Mouse (Mus musculus) kidney, postnatal 36 days (tissue): ENCODE measurements around the gene Usp35.

Experiments used
- DNase-seq, 2 experiments: peaks; one replicate each; pipeline ENCODE4 v3.0.0; 2021 to 2022; ENCODE audit warnings: mixed read lengths in 2 of 2

Gene Usp35

GRCm38 (mm10) chr7:97331726-97332666, at the start of gene Usp35, which contains the start of gene Kctd21:
Gene Usp35 (minus strand): TSS chr7:97332020.
Gene Kctd21 (plus strand): TSS chr7:97332327.
- DNase-seq = peak; percentile 95 to 97

DNA sequence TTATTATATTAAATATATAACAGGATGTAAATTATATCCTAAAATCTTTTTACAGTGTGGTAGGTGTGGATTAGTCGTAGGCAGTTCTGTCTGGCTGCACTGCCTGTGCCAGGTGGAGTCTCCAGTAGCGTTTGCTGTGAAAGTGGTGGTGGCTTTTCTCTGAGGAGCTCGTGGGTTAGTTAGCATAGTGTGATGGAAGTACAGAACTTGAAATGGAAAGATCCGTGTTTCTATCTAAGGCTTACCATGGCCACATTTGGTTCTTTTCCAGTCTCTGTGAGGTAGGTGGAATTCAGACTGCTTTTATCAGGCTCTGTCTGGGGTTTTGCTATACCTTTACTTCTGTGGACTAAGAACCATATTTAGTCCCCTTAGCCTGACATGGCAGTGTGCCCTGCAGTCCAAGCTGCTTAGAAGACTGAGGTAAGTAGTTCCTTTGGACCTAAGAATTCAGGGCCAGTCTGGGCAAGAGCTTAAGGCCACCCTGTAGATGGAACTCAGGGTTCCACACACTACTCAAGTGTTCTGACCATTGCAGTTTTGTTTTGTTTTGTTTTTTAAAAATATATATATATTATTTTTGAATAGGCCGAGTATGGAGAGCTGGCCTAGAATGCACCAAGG, 48.8 kb upstream of the Usp35 start:
- DNase-seq = no peak

GRCm38 (mm10) chr7:97379304-97379703, 47.5 kb upstream of the Usp35 start:
- DNase-seq = no peak

- DNase-seq = no peak
Measured at GRCm38 (mm10) chr7:97375906-97376305, 44.1 kb upstream of the Usp35 start.

DNA sequence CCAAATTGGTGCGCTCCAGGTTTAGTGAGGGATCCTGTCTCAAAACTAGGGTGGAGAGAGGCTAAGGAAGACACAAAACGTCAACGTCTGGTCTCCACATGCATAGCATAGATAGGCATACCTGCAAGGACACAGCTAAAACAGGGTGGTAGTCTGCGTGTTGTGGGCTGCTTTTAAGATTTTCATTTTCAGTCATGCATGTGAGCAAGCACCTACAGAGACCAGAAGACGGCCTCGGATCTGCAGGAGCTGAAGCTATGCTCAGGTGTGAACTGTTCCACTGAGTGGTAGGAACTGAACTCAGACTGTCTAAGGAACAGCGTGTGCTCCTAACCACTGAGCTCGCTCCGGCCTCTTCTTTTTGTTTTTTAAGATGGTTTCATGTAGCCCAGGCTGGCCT, 43.3 kb upstream of the Usp35 start:
- no peak for DNase-seq

- DNase-seq = no peak
Measured at GRCm38 (mm10) chr7:97365887-97366286, 34.1 kb upstream of the Usp35 start.

- peak in 1 of 2 experiments; percentile 68 for DNase-seq
Measured at GRCm38 (mm10) chr7:97361467-97361866, 29.6 kb upstream of the Usp35 start.

GRCm38 (mm10) chr7:97360955-97361354, 29.1 kb upstream of the Usp35 start:
- DNase-seq = no peak

- no peak for DNase-seq
Measured at GRCm38 (mm10) chr7:97360166-97360565, 28.3 kb upstream of the Usp35 start.

GRCm38 (mm10) chr7:97358347-97358746, 26.5 kb upstream of the Usp35 start:
- no peak for DNase-seq

- DNase-seq = no peak
Measured at GRCm38 (mm10) chr7:97357840-97358239, 26.0 kb upstream of the Usp35 start.

GRCm38 (mm10) chr7:97356875-97357276, 25.1 kb upstream of the Usp35 start:
- DNase-seq = peak; percentile 20 to 28

- DNase-seq = no peak
Measured at GRCm38 (mm10) chr7:97356253-97356652, 24.4 kb upstream of the Usp35 start.

- DNase-seq = peak; percentile 17 to 18
Measured at GRCm38 (mm10) chr7:97355068-97355841, 23.4 kb upstream of the Usp35 start.

DNA sequence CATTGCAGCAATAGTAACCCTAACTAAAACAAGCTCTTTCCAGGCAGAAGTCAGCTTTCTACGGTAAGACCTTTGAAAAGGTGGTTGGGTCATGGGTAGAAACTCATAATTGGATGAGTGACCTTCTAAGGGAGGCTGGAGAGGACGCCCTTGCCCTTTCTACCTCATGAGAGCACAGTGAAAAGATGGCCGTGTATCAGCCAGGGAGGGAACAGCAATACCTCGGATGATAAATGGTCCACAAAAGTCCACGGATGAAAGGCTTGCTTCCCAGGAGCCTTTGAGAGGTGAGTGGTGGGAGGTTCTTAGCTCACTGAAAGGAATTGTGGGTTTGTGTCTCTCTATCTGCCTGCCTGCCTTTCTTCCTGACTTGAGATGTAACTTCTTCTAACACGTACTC, 21.5 kb upstream of the Usp35 start:
- DNase-seq = no peak

DNA sequence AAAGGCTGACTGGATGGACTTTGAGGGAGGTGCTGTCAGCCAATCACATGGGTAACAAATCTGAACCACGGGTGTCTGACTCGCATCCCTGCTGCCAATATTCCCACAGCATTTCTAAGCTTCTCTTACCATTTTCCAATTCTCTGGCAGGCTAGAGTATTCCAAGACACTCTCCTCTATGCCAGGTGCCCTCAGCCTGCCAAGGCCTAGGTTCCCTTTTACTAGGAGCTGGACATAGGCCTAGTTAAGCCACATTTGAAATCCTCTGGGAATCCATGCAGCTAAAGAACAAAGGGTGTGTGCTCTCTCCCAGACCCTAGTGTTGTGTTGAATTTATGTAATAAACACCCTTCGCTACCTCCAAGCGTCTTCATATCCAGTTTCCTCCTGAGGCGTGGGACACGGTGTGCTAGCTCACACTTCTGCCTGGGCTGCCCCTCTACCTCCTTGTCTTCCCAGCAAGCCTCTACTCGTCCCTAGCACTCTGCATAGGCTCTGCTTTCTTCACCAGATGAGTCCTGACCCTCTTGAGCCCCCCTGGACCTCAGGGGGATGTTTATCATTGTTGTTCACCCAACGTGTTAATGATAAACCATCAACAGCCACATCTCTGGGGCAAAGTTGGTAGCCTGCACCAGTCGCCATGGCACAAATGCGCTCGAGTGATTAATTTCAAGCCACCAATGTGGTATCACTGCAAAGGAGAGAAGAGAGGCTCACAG, 20.1 kb upstream of the Usp35 start:
- DNase-seq = no peak

DNA sequence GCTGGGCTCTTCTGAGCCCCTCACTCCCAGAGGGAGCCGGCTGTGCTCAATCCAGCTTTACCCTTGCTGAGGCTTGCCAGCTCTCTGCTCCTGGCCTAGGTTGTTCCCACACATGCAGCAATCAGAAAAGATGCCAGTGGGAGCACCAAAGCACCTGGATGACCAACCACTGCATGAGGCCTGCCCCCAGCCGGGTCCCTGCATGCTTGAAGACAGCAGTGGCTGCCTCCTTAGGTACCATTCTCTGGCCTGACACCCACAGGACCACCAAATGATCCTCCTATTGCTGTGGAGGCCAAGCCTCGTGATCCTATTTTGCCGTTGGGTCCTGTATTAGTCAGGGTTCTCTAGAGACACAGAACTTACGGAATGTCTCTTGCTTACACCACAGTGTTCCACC, 19.1 kb upstream of the Usp35 start:
- DNase-seq = no peak

GRCm38 (mm10) chr7:97349438-97349837, 17.6 kb upstream of the Usp35 start:
- no peak for DNase-seq

DNA sequence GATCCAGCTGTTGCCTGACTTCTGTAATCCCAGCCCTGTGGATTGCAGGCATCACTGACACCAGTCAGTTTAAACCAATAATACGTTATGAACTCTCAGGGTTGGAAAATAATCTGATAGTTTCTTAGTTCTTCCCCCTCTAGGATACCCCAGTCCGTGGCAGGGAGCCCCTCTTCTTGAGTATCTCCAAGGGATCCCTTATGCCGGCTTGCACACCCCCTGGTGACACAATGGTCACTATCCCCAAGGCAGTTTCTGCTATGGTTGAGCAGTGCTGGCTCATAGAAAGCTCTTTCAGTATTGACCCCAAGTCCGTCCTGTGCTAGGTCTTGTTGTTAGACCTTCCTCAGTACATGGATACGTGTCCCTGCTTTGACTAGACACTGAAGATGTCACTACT, 17.0 kb upstream of the Usp35 start:
- no peak for DNase-seq

- DNase-seq = no peak
Measured at GRCm38 (mm10) chr7:97348318-97348717, 16.5 kb upstream of the Usp35 start.

- DNase-seq = no peak
Measured at GRCm38 (mm10) chr7:97347464-97347863, 15.6 kb upstream of the Usp35 start.

GRCm38 (mm10) chr7:97346822-97347166, 15.0 kb upstream of the Usp35 start:
- DNase-seq = no peak
